Mouse (Mus musculus): Measurements from ENCODE around the gene Sys1. TPM values are rescaled to one million over a fixed set of nuclear protein-coding genes. Genes with fewer than 3 reads are reported as not detected.

The Sys1 gene
- polyA plus RNA-seq (2015; fragmentation: Nextera tagmentation; extraction: Ambion mirVana), result 60.6 and 61.8 TPM in 2 replicates

DNA sequence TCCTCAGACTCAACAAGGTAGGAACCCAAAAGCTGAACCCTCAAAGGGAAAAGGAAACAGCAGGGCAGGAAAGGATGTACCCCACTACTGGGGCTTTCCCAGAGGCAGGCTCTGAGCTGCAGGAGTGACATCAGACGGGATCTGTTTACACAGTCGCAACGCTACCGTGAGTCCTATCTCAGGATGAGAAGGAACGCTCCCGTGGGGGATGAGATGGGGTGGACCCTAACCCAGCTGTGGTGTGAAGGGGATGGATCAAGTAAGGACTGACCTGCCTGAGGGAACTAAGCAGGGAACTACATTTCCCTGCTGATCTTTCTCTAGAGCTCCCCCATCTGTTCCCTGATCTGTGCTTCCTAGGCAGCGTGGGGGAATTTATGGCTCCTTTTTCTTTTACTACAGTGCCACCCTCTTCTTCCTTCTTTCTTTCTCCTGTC lies at the start of gene Sys1:
TSS of gene Sys1 (plus strand) at position 101 of the 437 bp plus-strand sequence.
- H3K27ac ChIP-seq, result peak within 1 kb of the TSS; percentile 83
- WGBS, result under 1% methylated on average over 7 of the region's 7 CpGs
- ATAC-seq (ENCODE audit: insufficient read depth, low FRiP score, low read depth), result no peak
- H3K27me3 ChIP-seq (replicated peaks), result no peaks in the 10 kb centered on the region
- no peak within 1 kb of the TSS for H3K9ac ChIP-seq
- peaks cover 28% of the 10 kb centered on the region for H3K4me1 ChIP-seq
- no peaks in the 10 kb centered on the region for H3K9me3 ChIP-seq
- H3K4me3 ChIP-seq (replicated peaks), result peak within 1 kb of the TSS; percentile 16; the same call in 1 of the 2 replicates
- no peaks in the 10 kb centered on the region for H3K36me3 ChIP-seq
- H3K4me2 ChIP-seq, result peak within 1 kb of the TSS; percentile 42

DNA sequence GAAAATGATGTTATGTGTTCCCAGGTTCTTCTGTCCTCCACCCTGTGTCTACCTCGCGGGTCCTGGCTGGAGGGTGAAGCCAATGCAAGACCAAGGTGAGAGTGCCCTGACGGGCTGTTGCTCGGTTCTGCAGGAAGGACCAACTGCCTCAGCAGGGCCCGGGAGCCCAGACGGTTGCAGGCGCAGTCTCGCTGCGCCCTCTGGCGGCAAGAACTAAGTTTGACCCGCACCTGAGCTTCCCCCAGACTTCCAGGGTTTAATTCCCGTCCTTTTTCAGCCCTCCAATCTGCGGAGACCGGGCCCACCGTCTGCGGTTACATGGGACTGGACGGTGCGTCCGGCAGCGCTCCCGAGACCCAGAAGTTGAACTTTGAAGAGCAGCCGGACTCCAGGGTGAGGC lies 49.1 kb upstream of the Sys1 start:
- Histone ChIP-seq H3K36me3 (no peaks in the 10 kb centered on the region), H3K9me3 (no peaks in the 10 kb centered on the region), H3K4me3 (replicated peaks) (no peak overlapping the region), H3K4me1 (peaks cover 22% of the 10 kb centered on the region), H3K9ac (no peak overlapping the region), H3K27me3 (replicated peaks) (peaks cover 51% of the 10 kb centered on the region), H3K4me2 (0 out of 2 replicates have a peak overlapping the region, but pooled peaks have one; percentile 27), H3K27ac (no peak overlapping the region)
- 2% methylated on average over 22 of the region's 22 CpGs for WGBS
- no peak for ATAC-seq (ENCODE audit: insufficient read depth, low FRiP score, low read depth)

DNA sequence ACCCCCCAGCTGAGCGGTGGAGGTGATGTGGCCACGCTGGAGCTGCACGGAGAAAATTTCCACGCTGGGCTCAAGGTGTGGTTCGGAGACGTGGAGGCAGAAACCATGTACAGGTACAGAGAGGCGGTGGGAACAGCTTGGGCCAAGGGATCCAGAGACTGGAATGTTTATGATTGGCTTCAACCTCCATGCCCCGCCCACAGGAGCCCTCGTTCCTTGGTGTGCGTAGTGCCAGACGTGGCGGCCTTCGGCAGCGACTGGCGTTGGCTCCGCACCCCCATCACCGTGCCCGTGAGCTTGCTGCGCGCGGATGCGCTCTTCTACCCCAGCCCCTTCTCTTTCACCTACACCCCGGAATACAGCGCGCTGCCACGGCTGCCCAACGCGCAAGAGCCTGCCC lies 42.6 kb upstream of the Sys1 start:
- Histone ChIP-seq H3K4me1 (no peaks in the 10 kb centered on the region; the same call in 1 of the 2 replicates), H3K36me3 (no peaks in the 10 kb centered on the region), H3K27ac (no peak overlapping the region), H3K27me3 (replicated peaks) (0 out of 2 replicates have a peak, but pooled peaks cover 7% of the 10 kb centered on the region), H3K9me3 (no peaks in the 10 kb centered on the region), H3K4me3 (replicated peaks) (no peak overlapping the region), H3K9ac (no peak overlapping the region), H3K4me2 (peak overlapping the region; percentile 44)
- 18% methylated on average over 28 of the region's 28 CpGs for WGBS
- no peak for ATAC-seq (ENCODE audit: insufficient read depth, low FRiP score, low read depth)

DNA sequence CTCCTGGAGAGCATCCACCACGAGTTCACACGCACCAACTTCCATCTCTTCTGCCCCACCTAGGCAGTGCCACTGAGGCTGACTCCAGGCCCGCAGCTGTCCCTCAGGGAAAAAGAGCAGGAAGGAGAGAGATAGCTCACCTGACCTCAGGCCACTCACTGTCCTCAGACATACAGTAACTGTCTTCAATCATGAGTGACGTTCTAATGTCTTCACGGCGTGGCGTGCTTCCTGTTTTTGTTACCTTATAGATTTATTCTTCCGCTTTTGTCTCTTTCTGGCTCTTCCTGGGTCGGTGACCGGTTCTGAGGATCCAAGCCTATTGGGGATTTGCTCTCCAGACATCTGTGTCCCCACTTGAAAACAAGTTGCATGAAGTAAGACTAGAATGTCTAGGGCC lies 42.2 kb upstream of the Sys1 start:
- no peak for ATAC-seq (ENCODE audit: insufficient read depth, low FRiP score, low read depth)
- H3K9me3 ChIP-seq, result no peaks in the 10 kb centered on the region
- no peak overlapping the region for H3K9ac ChIP-seq
- no peak overlapping the region for H3K4me3 ChIP-seq (replicated peaks)
- no peak overlapping the region for H3K27ac ChIP-seq
- H3K36me3 ChIP-seq, result no peaks in the 10 kb centered on the region
- 0 out of 2 replicates have a peak, but pooled peaks cover 7% of the 10 kb centered on the region for H3K27me3 ChIP-seq (replicated peaks)
- H3K4me2 ChIP-seq, result peak overlapping the region; percentile 44
- WGBS, result 64% methylated on average over 10 of the region's 10 CpGs
- no peaks in the 10 kb centered on the region; the same call in 1 of the 2 replicates for H3K4me1 ChIP-seq

DNA sequence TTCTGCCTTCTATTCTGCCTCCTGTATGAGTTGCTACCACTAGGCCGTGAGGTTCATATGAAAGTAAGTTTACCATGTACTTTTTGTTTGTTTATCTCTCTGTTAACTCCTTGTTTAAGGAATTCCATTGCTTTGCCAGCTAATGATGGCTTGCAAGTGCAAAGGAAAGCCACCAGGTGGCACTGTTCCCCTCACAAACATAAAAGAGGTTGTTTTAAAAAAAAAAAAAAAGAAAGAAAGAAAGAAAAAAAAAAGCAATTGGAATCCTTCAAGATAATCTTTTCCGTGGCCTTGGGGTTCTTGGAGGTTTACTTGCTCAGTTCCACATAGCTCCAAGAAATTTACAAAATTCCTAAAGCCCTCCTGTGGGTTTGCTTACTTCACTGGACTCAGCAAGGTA lies 39.6 kb upstream of the Sys1 start:
- H3K36me3 ChIP-seq, result no peaks in the 10 kb centered on the region
- no peaks in the 10 kb centered on the region for H3K27me3 ChIP-seq (replicated peaks)
- no peaks in the 10 kb centered on the region for H3K9me3 ChIP-seq
- H3K4me1 ChIP-seq, result no peaks in the 10 kb centered on the region; the same call in 1 of the 2 replicates
- 0% methylated on average over 2 of the region's 2 CpGs for WGBS
- no peak overlapping the region for H3K9ac ChIP-seq
- no peak overlapping the region for H3K4me2 ChIP-seq
- H3K27ac ChIP-seq, result no peak overlapping the region
- no peak overlapping the region for H3K4me3 ChIP-seq (replicated peaks)
- no peak for ATAC-seq (ENCODE audit: insufficient read depth, low FRiP score, low read depth)

DNA sequence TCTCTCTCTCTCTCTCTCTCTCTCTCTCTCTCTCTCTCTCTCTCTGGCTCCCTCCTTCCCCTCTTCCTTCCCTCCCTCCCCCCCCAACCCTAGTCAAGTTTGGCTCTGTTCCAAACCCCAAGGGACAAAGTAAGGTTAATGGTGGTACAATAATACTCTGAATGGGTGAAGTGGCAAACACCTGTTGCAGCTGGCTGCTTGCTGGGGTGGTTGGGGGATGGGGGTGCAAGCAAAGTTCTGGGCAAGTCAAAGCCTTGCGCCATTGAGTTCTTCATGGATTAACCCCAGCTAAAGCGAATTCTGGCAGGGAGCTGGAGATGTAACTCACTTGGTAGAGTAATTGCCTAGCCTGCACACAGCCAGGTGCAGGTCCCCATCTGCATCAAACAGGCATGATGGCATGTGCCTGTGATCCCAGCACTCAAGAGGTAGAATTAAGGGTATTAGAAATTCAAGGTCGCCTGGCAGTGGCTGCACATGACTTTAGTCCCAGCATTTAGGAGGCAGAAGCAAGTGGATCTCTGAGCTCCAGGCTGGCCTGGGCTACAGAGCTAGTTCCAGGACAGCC lies 38.4 kb upstream of the Sys1 start:
- Histone ChIP-seq H3K9me3 (no peaks in the 10 kb centered on the region), H3K27ac (no peak overlapping the region), H3K4me1 (no peaks in the 10 kb centered on the region; the same call in 1 of the 2 replicates), H3K4me2 (no peak overlapping the region), H3K36me3 (no peaks in the 10 kb centered on the region), H3K9ac (no peak overlapping the region), H3K27me3 (replicated peaks) (no peaks in the 10 kb centered on the region), H3K4me3 (replicated peaks) (no peak overlapping the region)
- WGBS, result 27% methylated on average over 3 of the region's 3 CpGs
- no peak for ATAC-seq (ENCODE audit: insufficient read depth, low FRiP score, low read depth)

DNA sequence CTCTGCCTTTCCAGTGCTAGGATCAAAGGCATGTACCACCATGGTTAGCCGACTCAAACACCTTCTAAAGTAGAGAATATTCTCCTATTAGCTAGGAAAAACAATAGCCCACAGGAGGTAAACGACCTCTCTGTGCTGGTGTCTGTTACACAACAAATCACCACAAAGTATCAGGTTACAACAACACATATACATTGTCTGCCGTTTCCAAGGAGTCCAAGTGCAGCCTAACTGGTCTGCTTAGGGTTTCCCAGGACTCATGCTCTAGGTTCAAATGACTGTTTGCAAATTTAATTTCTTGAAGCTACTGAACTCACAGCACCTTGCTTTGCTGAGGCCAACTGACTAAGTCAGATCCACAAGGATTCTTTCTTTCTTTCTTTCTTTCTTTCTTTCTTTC lies 37.3 kb upstream of the Sys1 start:
- Histone ChIP-seq H3K9me3 (no peaks in the 10 kb centered on the region), H3K9ac (no peak overlapping the region), H3K36me3 (peaks cover 3% of the 10 kb centered on the region), H3K4me3 (replicated peaks) (no peak overlapping the region), H3K27me3 (replicated peaks) (no peaks in the 10 kb centered on the region), H3K27ac (no peak overlapping the region), H3K4me2 (no peak overlapping the region), H3K4me1 (no peaks in the 10 kb centered on the region; the same call in 1 of the 2 replicates)
- no peak for ATAC-seq (ENCODE audit: insufficient read depth, low FRiP score, low read depth)
- 7% methylated on average over 3 of the region's 3 CpGs for WGBS

DNA sequence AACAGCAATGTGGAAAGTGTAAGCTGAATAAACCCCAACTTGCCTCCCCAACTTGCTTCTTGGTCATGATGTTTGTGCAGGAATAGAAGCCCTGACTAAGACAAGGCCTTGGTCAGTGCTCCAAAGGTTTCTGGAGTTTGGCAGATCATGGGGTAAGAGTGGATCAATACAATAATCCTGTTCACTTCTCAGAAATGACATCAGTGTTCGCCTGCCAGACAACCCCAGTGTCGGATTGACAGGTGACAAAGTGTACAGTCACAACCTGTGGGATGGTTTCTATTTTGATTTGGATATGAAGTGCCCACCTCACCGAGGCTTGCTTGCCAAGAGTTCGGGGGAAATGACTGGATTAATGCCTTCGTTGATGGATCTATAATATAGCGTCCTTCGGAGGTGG lies 35.5 kb upstream of the Sys1 start:
- Histone ChIP-seq H3K27ac (no peak overlapping the region), H3K27me3 (replicated peaks) (no peaks in the 10 kb centered on the region), H3K9ac (no peak overlapping the region), H3K36me3 (peaks cover 5% of the 10 kb centered on the region), H3K4me1 (no peaks in the 10 kb centered on the region; the same call in 1 of the 2 replicates), H3K9me3 (no peaks in the 10 kb centered on the region), H3K4me3 (replicated peaks) (no peak overlapping the region), H3K4me2 (no peak overlapping the region)
- WGBS, result 78% methylated on average over 7 of the region's 7 CpGs
- no peak for ATAC-seq (ENCODE audit: insufficient read depth, low FRiP score, low read depth)

DNA sequence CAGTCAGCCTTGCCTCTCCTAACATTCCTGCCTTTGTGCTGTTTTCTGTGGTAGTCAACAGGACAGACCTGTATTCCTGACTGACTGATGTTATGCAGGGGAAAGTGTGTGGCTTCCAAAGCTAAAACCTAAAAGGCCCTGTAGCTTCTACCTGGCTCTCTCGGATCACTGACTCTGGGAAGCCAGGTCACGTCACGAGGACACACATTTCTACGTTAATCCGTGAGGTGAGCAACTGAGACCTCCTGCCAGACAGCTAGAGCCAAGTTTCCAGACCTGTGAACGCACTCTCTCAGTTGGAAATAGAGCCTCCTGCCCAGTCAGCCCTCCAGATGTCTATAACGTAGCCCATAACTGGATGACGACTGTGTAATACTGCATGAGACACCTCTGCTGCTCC lies 34.8 kb upstream of the Sys1 start:
- no peak for ATAC-seq (ENCODE audit: insufficient read depth, low FRiP score, low read depth)
- H3K9me3 ChIP-seq, result no peaks in the 10 kb centered on the region
- H3K36me3 ChIP-seq, result peaks cover 5% of the 10 kb centered on the region
- H3K9ac ChIP-seq, result no peak overlapping the region
- H3K4me3 ChIP-seq (replicated peaks), result no peak overlapping the region
- no peak overlapping the region for H3K4me2 ChIP-seq
- no peaks in the 10 kb centered on the region for H3K27me3 ChIP-seq (replicated peaks)
- 81% methylated on average over 8 of the region's 8 CpGs for WGBS
- no peaks in the 10 kb centered on the region; the same call in 1 of the 2 replicates for H3K4me1 ChIP-seq
- H3K27ac ChIP-seq, result peak overlapping the region; percentile 55

DNA sequence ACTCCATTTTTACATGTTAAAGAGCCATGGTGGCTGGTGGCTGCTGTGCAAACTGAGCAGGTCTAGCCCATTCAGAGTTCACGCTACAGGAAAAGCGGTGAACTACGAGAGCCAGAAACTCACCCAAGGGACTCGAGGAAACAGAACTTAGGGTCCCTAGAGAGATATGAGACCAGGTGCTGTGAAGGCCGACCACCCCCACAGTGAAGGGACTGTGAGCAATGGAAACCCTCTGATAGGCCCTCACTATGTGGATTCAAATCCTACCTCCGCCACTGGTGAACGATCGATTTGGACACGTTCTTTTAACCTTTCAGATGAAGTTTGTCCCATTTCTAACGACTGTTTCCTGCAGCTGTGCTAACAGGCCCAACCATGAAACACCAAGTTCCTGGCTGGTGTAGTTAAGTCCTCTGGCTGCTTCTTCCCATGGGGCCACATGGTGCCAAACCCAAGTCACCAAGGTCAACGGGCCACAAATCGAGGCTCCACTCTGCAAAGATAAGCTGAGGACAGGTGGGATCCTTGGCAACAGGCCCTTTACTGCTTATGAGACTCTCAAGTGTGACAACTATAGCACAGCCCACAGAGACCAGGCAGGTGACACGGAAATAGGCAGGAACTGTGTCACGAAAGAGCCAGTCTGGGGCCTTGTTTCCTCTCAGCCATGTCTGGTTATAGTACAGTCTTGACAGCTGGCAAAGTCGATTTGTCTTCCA lies 33.9 kb upstream of the Sys1 start:
- 83% methylated on average over 15 of the region's 15 CpGs for WGBS
- Histone ChIP-seq H3K4me2 (no peak overlapping the region), H3K4me1 (no peaks in the 10 kb centered on the region; the same call in 1 of the 2 replicates), H3K9me3 (no peaks in the 10 kb centered on the region), H3K9ac (no peak overlapping the region), H3K4me3 (replicated peaks) (no peak overlapping the region), H3K27me3 (replicated peaks) (no peaks in the 10 kb centered on the region), H3K27ac (no peak overlapping the region), H3K36me3 (peaks cover 11% of the 10 kb centered on the region)
- ATAC-seq (ENCODE audit: insufficient read depth, low FRiP score, low read depth), result no peak

DNA sequence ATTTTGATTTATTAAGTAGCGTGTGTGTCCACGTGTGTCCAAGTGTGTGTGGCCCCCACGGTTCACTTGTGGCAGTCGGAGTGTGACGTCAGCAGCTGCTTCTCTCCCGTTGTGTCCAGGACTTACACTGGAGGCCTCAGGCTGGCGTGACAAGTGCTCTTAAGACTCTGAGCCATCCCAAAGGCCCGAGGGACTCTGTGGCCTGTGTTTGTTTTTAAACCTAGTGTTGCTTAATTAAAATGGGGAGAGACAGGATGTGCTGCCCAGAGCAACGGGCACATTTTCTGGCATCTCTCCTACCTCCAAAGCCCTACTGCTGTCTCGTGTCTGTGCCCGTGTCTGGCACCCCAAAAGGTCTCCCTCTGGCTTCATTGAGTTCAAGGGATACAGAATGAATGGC lies 33.3 kb upstream of the Sys1 start:
- H3K9ac ChIP-seq, result no peak overlapping the region
- H3K9me3 ChIP-seq, result no peaks in the 10 kb centered on the region
- no peak overlapping the region for H3K27ac ChIP-seq
- H3K36me3 ChIP-seq, result peaks cover 14% of the 10 kb centered on the region
- no peaks in the 10 kb centered on the region; the same call in 1 of the 2 replicates for H3K4me1 ChIP-seq
- no peak for ATAC-seq (ENCODE audit: insufficient read depth, low FRiP score, low read depth)
- H3K4me3 ChIP-seq (replicated peaks), result no peak overlapping the region
- no peaks in the 10 kb centered on the region for H3K27me3 ChIP-seq (replicated peaks)
- no peak overlapping the region for H3K4me2 ChIP-seq
- 89% methylated on average over 11 of the region's 11 CpGs for WGBS

DNA sequence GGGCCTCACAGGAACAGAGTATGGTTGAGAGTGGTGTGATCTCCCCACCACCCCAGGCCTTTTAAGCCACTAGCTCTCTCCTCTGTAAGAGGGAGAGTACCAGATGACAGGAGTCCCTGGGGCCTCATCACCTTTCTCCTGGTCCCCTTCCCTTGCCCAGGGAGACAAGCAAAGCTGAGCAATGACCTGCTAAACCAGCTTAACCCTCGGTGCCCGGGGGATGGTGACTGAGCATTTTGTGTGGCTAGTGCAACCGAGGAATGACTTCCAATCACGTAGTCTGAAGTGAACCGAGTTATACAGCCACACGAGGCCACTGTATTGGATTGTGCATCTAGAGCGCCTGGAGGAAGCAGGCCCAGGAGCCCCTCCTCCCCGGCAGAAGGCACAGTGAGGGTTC lies 32.4 kb upstream of the Sys1 start:
- Histone ChIP-seq H3K9ac (no peak overlapping the region), H3K27me3 (replicated peaks) (no peaks in the 10 kb centered on the region), H3K36me3 (peaks cover 24% of the 10 kb centered on the region), H3K4me1 (no peaks in the 10 kb centered on the region), H3K9me3 (no peaks in the 10 kb centered on the region), H3K4me2 (no peak overlapping the region), H3K4me3 (replicated peaks) (no peak overlapping the region), H3K27ac (no peak overlapping the region)
- whole genome bisulfite sequencing, result 90% methylated on average over 8 of the region's 8 CpGs
- ATAC-seq (ENCODE audit: insufficient read depth, low FRiP score, low read depth), result no peak

All from stomach, embryonic 15.5 days (tissue).